Mouse (Mus musculus): ENCODE measurements around the gene Dbx1.

- TF ChIP-seq GATA2 (IDR thresholded peaks at IDR 0.05; ENCODE audit: borderline replicate concordance, low read depth, low read length) (no peak), CTCF (IDR thresholded peaks at IDR 0.05; ENCODE audit: low read depth, low read length) (no peak), TAL1 (conservative IDR thresholded peaks at IDR 0.05; ENCODE audit: low read depth, low read length) (no peak), GATA1 (IDR thresholded peaks at IDR 0.05; ENCODE audit: borderline replicate concordance, low read length) (no peak), POLR2AphosphoS5 (IDR thresholded peaks at IDR 0.05; ENCODE audit: insufficient replicate concordance, low read depth, low read length) (no peak)
Observed at GRCm38 (mm10) chr7:49604244-49604643, 32.4 kb downstream of the Dbx1 start.
